Mouse (Mus musculus): Measurements from ENCODE around the gene Trf.
"Not testable (repeated sequence)": the region's sequence is repeated elsewhere in the genome, so short reads cannot be mapped to it uniquely, and the experiment has no call there.

Gene Trf

DNA sequence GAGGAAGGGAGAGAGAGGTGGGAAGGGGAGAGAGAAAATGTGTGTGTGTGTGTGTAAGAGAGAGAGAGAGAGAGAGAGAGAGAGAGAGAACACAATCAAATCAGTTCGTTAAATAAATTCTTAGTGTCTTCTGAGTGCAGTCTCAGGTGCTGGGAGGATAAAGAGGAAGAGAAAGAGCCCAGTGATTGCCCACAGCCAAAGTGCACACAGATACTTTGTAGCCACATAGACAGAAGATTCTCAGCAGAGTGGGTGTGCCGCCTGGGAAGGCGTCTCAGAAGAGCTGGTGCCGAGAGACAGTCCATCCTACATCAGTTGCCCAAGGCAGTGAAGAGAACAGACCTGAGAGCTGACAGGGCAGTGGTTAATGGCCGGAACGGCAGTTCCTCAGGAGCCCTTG lies 16.0 kb downstream of the Trf start:
- DNase-seq = no peak

DNA sequence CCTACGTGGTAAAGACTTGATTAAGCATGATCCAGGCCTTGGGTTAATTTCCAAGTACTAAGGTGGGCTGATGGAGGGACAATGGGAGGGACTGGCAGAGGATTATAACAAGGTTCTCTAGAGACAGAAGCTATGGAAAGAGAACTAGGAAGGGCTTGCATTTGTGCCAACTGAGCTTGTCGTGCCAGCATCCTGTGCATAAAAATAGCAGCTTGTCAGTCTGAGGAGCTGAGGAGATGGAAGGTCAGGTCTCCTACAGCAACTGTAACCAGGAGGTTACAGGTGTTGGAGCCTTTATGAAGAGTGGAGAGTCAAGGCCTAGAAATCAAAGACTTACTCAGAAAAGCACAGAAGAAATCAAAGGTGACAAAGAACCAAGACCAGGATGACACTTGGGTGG lies 16.6 kb downstream of the Trf start:
- no peak for DNase-seq

DNA sequence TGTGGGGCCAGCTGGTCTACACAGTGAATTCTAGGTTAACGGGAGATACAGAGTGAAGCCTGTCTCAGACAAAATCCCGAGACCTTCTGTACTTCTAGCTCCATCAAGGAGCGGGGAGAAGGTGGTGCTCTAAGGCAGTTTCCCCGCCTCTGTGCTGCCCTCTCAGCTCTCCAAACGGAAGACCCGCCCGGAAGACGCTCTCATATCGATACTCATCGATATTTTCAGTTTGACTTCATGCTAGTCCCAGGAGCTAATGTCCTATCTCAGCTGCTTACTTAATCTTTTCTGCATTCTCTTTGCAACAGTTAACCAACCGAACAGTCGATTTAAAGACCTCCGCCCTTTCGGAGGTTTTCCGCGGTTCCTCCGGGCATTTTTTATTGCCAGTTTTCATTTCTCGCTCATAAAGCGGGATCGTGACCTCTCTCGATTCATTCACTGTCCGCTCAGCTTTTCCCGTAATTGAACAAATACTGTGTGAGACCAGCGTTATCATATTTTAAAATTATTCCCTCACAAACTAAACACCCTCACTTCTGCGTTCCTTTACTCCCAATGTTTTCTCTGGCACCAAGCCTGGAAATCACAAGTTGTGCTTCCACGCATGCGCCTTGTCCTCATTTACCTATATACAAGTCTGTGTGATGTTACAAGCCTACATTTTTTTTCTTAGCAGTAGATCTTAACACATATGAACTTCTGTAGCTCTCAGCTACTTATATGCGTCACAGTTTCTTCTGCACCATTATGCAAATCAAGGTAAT lies 17.4 kb downstream of the Trf start:
- no peak for DNase-seq

DNA sequence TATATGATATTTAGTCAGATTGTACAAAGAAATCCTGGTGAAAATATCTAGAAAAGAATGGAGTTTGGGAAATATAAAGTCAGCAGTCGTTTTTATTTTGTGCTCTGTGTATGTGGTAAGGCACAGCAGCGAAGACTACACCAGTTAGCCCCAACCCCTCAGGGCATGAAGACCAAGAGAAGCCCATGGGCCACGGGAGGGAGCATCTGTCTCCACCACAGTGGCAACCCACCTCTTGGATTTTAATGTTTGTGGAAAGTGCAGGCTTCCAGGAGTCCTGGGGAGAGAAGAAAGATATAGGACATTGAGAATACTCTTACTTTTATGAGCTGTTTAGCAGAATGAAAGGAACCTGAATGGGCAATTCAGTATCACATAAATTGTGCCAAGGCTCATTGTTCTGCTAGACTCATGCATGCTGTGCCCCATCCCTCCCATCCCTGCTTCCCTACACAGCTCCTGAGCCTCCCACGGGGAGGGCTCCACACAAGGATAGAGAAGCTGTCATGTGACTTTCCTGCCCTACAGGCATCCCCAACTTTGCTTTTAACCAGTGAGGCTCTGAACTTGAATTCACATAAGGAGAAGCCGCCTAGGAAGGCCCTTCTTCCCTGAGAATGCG lies 21.3 kb downstream of the Trf start:
- DNase-seq = no peak

DNA sequence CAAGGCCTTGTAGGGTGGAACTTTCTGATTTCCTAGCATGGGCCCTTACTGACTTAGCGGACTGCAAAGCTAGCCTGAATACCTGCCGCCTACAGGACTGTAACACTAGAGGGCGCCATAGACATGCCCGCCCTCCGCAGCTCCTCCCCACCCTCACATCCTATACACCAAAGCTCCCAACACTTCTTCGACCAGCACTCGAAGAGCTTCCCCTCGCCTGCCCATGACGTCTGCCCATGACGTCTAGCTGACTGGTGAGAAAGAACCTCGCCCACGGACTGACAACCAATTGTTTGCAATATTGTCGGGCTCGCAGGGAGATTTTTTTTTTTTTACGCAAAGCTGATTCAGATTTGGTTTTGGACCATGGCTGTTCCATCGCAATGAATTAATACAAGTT lies 22.4 kb downstream of the Trf start:
- peak; percentile 77 for DNase-seq

DNA sequence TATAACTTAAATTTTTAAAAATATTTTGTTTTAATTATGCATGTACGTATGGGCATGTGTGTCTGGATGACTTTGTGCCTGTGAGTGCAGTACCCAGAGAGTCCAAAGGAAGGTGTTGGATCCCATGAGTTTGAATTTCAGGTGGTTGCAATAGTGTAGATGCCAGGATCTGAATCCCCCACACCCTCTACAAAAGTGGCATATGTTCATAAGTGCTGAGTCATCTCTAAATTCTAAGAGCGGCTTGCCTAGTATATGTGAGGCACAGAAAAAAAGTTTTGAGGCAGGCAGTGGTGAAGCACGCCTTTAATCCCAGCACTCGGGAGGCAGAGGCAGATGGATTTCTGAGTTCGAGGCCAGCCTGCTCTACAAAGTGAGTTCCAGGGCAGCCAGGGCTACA lies 24.5 kb downstream of the Trf start:
- DNase-seq = no peak

DNA sequence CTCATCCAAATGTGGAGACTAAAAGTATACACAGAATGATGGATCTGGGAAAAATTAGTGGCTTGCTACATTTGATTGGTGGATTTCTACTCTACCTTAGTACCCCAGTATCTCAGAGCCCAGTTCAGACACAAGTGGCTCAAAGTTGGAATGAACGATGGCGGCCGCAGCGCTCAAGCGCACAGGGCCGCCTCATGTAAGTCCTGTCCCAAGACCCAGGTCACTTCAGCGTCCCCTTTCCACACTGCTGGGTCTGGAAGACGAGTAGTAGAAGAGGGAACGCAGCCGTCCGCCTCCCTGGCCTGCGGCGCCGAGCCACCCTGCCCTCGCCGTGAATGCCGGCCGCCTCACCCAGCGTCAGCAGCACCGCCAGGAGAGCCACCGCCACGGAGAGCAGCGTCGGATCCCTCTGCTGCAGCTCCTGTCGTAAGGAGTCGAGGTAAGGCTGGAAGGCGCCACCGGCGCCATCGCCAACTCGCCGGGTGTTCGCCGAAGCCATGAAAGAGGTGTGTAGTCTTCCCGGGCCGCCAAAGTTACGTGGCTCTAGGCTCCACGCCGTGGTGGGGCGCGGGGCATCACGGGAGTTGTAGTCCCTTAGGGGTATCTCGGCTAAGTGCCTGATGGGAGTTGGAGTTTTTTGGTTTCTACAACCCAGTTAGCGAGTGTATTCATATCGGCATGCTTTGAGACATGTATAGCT lies 28.5 kb downstream of the Trf start, which contains the start of gene Srprb:
Srprb (minus strand) TSS at position 577 of the 700 bp plus-strand sequence.
- DNase-seq = peak; percentile 92

DNA sequence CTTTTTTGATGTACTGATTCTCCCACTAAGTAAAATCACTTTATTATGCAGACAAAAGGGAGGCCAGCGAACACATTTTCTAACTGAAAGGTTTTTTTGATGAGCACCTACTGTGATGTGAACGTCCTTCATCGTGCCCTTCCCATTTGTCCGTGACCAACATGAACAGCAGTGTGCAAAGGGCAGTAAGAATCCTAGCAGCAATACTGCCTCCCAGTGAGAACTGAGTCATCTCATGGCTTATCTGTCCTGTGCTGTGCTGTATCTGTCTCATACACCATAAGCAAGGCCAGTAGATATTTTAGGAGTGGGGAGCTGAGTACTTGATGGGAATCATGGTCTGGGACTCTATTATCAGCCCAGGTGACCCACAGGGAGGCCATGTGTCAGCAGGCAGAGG lies 41.8 kb downstream of the Trf start:
- DNase-seq = no peak

DNA sequence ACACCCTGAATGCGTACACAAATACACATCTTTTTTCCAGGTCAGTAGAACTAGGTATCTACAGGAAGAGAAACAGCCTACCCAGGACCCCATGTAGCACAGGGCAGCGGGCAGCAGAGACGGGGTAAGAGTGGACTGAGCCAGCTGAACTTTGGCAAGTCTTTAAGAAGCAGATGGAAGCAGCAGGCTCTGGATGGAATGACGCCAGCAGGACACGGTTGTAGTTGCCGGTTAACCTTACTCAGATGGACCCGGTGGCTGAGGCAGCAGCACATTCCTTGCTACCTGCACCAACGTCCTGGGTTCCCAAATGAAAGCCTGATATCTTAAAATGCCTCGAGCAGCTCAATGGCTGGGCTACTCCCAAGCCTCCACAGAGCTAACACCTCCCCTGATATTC lies 43.5 kb downstream of the Trf start:
- DNase-seq = no peak

DNA sequence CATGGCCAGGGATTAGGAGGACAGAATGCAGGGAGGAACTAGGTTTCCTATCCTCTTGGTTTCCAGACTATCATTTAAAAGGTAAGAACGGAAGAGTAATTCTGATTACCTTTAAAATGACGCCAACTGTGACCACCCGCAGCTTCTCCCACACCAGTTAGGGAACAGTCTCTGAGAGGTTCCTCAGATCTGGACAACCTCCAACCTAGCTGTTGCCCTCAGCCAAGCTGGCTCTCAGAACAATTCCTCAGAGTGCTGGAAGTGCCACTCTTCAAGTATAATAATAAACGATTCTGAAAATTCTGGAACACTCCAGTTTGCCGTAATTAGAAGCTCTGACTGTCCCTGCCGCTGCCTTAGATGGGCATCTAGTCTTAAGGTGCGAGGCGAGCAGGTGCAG lies 44.3 kb downstream of the Trf start:
- DNase-seq = no peak

DNA sequence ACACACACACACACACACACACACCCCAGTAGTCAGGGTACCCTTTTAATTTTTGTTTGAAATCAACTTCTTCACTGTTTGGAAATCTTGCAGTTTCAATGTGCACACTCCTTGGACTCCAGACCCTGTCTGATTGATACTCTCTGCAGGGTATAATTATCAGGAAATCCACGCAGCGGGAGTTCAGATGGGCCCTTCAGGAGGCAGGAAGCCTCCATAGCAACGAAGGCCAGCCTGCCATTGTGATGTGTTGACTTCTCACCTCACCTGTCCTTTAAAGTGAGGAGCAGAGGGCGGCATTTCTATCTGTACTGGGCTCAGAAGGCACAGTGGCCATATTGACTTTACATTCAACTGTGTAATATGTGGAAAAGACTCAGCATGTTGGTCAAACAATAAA lies 45.4 kb downstream of the Trf start:
- DNase-seq = no peak

DNA sequence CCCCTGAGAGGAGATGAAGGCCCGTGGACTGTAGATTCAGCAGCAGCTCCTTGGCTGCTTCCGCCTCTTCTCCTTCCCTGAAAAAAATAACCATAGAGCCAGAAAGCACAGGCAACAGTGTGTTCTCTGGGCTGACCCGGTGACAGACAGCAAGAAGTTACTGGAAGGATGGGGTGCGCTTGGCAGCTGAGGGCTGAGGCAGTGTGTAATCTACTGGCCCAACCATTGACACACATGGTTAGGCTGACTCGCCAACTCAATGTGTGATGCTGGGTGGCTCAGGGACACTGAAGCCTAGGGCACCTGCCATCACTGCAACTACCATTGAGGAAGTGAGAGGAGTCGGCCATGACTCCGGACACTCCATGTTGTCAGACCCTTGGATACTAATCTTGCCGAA lies 48.4 kb downstream of the Trf start:
- DNase-seq = no peak

DNA sequence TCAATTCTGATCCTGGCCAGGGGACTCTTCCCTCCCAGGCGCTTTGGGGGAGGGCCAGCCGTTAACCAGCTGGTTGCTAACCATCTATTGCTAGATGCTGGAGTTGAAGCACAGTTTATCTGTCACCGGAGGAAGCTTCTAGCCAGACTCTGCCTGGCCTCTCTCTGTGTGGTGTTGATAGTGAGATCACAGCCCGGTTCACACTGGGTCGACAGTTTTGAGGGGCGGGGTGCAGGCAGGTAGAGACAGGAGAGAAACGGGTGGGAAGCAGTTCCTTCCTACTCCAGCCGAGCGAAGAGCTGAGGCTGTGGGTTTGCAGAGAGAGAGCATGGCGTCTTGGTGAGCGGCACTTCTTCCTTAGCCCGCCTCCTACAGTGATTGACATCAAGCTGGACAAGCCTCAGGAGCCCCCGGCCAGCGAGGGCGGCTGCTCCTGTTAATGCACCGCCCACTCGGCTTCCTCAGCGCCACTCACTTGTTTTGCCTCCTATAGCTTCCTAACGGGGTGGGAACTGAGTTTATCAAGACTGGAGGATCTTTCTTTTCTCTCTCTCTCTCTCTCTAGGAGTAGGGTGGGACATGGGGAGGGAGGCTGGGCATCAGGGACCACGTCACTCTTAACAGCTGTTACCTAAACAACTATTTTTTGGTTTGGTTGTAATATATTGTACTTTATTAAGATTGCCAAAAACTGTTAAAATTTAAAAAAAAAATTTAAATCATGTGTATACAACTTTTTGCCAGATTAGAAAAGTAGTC lies 49.3 kb downstream of the Trf start:
- peak; percentile 70 for DNase-seq

DNA sequence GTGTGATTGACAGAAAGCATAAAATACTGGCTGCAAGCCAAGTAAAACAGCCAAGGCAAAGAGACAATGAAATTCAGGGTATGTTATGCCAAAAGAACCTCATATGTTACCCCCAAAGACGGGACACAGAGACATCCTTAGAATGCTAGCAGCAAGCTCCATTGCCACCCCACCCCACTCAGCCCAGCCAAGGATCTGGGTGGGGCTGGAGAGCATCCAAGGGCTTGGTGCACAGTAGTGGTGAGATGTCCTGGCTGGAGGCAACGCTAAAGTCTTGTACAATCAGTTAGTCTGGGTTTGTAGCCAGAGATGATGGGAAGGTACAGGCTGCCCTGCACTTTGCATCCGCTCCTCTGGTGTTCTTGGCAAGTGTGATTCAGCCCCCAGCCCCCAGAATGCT lies 49.9 kb downstream of the Trf start:
- no peak for DNase-seq

DNA sequence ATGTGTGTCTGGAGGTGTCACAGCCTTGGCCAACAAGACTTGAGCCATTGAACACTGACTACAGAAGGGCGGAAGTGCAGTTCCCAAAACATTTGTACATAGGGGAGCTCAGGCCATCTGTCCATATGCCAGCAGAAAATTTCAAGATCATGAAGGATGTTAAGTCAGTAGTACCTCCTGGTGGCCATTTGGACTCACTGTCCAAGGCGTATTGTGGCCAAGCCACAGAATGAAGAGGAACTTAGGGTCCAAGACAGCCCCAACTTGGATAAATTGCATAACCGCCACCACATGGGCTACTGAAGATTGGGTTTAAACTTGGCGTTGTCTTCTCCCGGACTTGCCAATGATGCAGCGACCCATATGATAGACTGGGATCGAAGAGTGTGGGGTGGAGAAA lies 54.6 kb downstream of the Trf start:
- no peak for DNase-seq

DNA sequence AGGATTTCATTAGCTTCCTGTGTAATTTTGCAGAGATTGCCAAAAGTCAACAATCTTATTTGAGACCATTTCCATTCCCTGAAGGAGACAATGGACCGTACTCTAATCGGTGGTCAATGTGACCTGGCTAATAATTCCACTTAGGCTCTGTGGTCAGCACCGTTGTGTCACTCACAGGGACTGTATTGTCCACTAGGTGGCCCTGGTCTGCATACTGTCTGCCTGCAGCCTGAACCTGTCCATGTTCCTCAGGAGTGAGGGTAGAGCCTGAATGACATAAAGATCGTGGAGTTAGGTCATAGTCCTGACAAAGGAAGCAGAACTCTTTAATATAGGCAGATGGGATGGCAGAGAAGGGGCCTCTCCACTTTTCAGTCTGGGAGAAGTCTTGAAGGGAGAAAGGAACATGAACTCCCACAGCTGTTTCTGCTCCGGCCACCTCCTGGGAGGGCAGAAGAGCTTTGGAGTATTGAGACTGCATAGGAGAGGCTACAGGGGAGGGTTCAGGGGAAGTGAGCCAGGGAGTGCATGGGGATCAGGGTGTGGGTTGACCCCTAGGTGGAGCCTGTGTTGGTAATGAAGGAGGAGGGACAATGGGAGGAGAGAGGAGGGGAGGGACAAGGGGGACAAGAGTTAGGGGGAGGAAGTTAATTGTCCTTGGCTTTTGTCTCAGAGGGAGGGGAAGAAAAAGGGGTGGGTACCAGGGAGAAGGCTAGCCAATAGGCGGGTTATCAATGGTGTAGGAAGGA lies 55.3 kb downstream of the Trf start:
- DNase-seq = no peak

DNA sequence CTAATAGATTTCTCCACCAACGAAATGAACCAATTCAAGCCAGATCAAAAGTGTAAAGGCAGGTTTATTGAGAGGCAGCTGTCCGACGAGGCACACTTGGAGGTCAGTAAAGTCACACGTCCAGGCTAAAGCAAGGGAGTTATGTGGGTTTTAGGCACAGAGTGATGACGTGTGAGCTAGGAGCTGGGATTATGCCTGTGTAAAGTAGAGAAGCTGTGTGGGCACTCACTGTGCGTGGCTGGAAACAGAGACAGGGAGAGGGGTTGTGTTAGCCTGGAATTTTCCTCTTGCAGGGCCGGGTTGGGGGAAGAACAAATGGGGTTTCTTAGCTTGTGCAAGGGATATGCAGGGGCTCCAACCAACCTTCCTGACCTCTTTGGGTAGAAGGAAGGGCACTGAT lies 61.5 kb downstream of the Trf start:
- no peak for DNase-seq

DNA sequence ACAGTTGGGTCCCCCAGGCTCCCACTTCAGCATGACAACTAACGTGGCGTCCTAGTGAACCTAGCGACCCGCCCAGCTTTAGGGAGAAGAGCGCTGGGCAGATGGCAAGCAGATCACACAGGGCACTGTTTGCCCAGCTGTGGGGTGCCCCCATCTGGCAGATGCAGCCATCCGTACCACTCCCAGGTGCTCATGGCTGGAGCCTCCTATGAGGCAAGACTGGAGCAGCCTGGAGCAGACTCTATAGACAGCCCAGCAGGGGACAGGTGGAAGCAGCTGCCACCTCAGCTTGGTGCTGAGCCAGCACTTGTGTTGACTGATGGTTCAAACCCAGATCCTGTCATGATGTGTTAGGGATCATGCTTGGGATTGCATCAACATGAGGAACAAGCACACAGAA lies 62.2 kb downstream of the Trf start:
- DNase-seq = no peak

DNA sequence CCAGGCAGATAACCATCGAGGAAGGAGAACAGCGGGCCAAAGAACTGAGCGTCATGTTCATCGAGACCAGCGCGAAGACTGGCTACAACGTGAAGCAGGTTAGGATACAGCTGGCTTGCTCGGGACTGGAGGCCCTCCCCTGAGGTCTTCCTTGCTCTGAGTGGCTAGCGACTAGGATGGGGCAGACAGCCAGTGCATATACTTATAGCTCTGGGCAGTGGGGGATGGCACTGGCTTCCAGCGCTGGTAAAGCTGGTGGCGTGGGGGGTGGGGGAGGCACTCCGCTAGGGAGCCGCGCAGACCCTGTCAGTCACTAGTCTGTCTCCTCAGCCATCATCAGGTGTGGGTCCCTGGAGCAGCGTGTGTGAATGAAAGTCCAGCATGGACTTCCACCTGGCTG lies 66.4 kb downstream of the Trf start:
- DNase-seq = no peak

DNA sequence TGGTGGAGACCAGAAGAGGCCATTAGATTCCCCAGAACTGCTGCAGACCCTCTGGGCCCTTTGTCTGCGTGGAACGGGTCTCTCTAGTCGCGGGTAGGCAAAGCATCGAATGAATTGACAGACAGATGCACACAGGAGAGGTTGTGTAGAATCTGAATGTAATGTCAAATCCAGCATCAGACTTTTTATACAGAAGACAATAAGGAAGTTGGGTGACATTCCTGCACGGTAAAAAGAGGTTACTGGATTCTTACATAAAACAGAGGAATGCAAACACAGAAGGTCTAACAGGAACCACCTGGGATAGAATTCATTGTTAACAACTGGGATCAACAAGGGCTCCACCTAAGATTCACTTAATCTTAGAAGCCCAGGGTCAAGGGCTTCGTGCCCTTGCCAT lies 75.1 kb downstream of the Trf start:
- not testable (repeated sequence) for DNase-seq

DNA sequence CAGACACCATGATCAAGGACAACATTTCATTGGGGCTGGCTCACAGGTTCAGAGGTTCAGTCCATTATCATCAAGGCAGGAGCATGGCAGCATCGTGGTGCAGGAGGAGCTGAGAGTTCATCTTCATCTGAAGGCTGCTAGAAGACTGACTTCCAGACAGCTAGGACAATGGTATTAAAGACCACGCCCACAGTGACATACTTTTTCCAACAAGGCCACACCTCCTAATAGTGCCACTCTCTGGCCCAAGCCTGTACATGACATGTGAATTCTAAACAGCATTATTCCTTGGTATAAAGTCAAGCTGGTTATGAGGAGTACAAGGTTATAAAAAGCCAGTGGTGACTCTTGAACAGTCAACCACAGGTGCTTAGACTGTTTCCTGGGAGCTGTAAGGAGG lies 75.7 kb downstream of the Trf start:
- DNase-seq = no peak

Data from layer of hippocampus, adult 9-11 months (tissue).